Mouse (Mus musculus) left cerebral cortex, postnatal 14 days (tissue): ENCODE measurements around the gene Ubtf. TPM values are rescaled to one million over a fixed set of nuclear protein-coding genes. Genes with fewer than 3 reads are reported as not detected.
"Not testable (repeated sequence)": the region's sequence is repeated elsewhere in the genome, so short reads cannot be mapped to it uniquely, and the experiment has no call there.

Source experiments
- DNase-seq, 2 experiments: peaks; one replicate each; pipeline ENCODE4 v3.0.0; 2021 to 2022; ENCODE audit warnings: low spot score in 2 of 2, mixed read lengths in 1 of 2
- intact Hi-C: fragments of 180-260 bp; cut with DNase I; formaldehyde crosslinking; loops from one replicate; pipeline ENCODE4 v1.15.1; 2025
- total RNA-seq, 2 experiments: library from RNA; stranded (reverse); gene quantifications; 2 replicates each; pipeline ENCODE4 v1.2.3; 2021

Gene Ubtf
- total RNA-seq, 2 experiments from 2014 or later: 104 to 108 TPM

DNA sequence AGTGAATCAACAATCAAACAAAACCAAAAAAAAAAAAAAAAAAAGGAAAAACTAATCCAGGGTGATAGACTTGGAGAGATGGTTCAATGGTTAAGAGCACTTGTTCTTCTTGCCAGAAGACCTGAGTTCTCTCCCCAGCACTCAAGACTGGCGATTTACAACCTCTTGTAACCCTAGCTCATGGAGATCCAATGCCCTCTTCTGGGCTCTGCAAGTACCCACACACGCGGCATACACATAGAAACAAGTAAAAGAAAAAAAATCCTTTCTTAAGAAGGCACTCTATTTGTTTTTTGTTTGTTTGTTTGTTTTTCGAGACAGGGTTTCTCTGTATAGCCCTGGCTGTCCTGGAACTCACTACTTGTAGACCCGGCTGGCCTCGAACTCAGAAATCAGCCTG lies 35.6 kb downstream of the Ubtf start:
- intact Hi-C loops: no loop called here
- no peak for DNase-seq

DNA sequence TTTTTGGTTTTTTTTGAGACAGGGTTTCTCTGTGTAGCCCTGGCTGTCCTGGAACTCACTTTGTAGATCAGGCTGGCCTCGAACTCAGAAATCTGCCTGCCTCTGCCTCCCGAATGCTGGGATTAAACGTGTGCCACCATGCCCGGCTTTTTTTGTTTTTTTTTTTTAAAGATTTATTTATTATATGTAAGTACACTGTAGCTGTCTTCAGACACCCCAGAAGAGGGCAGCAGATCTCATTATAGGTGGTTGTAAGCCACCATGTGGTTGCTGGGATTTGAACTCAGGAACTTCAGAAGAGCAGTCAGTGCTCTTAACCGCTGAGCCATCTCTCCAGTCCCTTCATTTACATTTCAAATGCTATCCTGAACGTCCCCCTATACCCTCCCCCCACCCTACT lies 39.3 kb downstream of the Ubtf start:
- DNase-seq, intact Hi-C loops: not testable (repeated sequence)

DNA sequence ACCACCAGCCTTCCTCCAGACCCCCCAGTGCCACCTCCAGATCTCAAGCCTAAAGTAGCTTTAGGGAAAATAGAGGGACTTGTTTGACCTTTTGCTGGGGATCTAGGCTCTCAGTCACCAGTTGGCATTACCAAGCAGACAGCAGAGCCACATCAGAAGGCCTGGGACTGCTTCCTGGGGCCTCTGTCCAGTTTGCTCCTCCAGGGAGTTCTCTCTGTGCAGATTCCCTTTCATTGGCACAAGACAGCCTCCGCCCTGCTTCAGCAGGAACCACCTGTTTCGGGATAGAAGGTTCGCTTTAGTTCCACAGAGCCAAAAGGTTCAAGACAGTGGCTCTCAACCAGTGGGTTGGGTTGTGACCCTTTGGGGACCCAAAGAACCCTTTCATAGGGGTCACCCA lies 39.9 kb downstream of the Ubtf start:
- intact Hi-C loops: no loop called here
- DNase-seq: no peak

DNA sequence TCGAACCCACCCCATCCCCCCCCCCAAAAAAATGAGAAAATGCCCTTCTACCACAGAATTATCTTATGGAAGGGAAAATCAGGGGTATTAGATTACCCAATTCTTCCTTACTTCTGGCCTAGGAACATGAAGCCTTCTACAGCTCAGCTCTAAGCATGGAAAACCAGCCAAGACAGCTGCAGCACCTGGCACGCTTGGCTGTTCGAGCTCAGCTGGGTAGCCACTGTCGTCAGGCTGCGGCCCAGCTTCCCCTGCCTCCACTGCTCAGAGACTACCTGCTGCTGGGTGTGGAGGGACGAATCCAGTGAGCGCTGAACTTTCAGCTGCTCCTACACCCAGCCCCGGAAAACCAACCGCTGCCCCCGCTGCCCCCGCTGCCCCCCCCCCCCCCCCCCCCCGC lies 41.8 kb downstream of the Ubtf start:
- intact Hi-C loops: no loop called here
- no peak for DNase-seq

DNA sequence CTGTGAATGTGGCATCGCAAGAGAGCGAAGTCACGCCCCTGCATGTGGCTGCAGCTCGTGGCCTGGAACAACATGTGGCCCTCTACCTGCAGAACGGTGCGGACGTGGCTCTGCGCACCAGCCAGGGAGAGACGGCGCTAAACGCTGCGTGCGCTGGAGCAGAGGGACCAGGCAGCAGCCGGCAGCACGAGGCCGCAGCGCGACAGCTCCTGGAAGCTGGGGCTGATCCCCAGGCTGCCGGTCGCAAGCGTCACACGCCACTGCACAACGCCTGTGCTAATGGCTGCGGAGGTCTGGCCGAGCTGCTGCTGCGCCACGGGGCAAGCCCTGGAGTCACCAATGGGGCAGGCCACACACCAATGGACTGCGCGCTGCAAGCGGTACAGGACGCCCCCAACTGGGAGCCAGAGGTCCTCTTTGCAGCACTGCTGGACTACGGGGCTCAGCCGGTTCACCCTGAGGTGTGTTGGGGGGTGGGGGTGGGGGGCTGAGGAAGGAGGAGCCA lies 43.1 kb downstream of the Ubtf start:
- intact Hi-C loops: no loop called here
- DNase-seq: no peak

DNA sequence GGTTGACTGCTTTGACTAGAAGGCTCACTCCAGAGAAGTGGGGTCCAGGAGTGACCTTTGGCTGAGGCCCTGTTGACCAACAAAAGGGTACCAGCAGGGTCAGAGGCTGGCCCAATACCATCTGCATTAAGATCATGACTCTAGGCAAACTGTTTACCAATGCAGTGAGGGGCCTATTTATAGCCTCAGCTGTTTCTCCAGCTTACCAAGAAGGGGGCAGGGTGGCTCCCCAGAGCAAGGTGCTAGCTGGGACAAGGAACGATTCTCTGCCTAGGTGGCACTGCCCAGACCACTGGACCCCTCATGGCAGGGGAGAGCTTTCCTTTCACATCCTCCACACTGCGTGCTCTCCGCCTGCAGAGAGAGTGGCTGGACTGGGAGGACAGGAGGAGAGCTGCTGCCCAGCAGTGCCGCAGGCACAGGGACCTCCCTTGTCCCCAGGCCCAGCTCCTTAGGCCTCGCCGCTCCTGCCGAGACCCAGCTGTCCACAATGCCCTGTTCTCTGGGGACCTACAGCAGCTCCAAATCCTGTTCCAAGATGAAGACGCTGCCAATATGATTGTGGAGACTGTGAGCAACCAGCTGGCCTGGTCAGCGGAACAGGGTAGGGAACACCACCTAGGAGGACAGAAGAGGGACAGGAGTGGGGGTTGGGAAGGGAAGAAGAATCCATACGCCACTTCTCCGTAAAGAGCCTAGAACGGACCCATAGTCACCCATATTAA lies 50.9 kb downstream of the Ubtf start, which contains the start of gene Asb16:
Asb16 (plus strand) TSS at position 224 of the 725 bp plus-strand sequence.
- intact Hi-C loops: loop anchor here (5.0 kb wide), 1 partner anchor 111 kb away; the partner anchor contains the start of gene Tmem101
- no peak for DNase-seq

DNA sequence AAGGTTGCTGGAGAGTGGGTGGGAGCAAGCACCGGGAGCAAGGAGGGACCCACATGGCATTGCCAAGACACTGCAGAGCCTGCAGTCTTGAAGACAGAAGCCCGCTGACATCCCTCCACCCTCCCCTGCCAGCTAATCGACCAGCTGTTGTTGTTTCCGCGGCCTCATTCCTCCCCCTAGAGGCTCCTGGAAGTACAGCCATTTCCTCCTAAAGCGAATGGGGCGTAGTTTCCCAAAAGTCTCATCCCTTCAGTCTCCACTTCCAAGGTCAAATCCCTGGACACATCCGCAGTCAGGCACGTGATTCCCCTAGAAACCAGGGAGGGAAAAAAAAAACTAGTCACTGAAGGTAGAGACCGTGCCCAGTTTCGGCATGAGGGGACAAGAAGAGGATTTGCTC lies 52.1 kb downstream of the Ubtf start:
- intact Hi-C loops: loop anchor here (5.0 kb wide), 1 partner anchor 110 kb away; the partner anchor contains the start of gene Tmem101
- DNase-seq: peak; percentile 70 to 77

DNA sequence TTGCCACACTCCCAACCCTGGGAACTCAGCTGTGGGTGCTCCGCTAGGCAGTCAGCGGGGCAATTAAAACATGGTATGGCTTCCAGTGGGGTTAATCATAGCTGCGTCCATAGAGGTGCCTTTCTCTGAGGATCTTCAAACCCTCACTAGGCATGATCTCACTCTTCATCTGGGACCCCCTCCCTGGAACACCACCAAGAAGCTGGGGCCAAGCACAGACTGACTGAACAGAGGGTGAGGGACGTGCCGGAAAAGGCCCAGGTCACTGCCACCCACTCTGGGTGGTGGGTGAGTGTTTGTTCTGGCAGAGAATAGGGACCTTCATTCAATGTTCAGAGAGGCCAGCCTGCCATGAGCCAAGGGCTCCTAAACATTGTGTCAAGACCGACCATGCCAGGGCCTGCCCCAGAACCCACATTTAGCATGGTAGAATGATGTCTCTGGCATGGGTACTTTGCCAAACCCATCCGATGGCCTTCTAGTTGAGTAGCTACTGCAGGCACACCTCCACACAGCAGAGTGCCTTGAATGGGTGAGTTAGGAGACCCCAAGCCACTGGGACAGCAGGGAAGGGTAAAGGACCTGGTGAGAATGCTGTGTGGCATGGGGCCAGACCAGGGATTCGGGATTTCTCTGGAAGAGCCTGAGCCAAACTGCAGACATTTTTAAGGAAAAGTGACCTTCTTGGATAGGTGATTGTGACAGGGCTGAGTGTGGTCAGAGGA lies 52.7 kb downstream of the Ubtf start:
- DNase-seq: no peak
- intact Hi-C loops: loop anchor here (5.0 kb wide), 1 partner anchor 109 kb away; the partner anchor contains the start of gene Tmem101

DNA sequence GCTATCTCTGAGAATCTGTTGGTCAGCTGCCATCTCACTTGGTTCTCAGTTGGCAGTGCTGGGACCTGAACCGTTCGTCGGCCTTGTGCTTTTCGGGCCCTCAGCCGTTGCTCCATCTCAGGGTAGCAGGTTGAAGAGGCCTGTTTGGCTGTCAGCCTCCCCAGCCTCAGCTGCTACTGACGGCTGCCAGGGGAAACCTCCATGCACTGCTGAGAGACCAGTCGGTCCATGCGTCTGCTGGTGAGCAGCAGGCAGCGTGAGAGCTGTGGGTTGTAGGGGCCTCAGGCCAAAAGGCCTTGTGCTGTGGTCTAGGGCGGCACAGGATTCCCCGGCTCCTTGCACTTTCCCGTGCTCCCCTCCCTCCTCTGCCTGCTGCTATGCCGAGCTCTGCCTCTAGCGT lies 53.7 kb downstream of the Ubtf start:
- intact Hi-C loops: loop anchor here (5.0 kb wide), 1 partner anchor 109 kb away; the partner anchor contains the start of gene Tmem101

DNA sequence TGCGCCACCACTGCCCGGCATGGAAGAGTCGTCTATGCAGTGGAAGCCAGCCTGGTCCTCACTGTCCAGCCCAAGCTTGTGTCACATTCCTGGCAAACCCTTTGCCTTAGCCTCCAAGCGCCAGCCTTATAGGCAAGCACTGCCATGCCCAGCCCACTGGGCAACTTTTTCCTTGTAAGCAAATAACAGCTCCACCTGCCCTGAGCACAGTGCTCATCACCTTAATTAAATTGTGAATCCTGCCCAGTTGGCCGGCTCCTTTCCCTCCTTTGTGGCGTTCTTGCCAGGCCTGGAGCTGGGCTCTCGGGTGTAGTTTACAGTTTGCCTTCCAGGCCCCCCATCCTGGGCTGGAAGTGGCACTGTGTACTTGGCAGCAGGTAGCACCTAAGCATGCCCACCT lies 56.3 kb downstream of the Ubtf start:
- intact Hi-C loops: no loop called here

More for the DNA sequence above, 53.7 kb downstream of the Ubtf start:
- no peak for DNase-seq

DNA sequence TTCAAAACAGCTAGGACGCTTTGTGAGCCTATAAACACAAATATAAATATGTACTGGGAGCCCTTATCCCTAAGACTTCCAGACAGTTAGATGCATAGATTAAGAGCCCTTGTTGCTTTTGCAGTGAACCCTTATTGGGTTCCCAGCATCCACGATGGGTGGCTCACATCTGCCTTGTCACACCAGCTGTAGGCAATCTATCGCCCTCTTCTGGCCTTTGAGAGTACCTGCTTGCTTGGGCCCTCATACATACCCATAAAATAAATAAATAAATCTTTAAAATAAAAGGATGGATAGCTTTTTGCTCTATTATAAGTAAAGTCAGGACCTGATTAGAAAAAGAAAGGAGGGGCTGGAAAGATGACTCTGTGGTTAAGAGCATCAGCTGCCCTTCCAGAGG lies 61.0 kb downstream of the Ubtf start:
- intact Hi-C loops: no loop called here

More for the DNA sequence above, 56.3 kb downstream of the Ubtf start:
- no peak for DNase-seq

DNA sequence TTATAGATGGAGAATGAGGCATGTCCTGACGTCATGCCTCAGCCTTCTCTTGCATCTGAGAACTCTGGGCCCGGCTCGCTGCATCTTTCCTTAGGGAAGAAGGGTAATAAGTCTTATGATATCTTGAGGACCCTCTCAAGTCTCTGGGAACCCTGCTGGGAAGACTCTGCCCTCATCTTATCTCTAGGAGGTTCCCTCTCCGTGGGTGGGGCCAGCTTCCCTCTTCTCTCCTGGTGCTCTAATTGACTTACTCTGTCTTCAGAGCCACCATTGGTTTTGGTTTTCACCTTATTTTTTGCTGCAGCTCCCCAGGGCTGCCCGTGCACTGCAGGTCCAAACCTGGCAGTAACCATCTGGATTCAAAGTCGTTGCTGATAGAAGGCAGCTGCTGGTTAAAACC lies 61.4 kb downstream of the Ubtf start:
- no peak for DNase-seq
- intact Hi-C loops: no loop called here

More for the DNA sequence above, 61.0 kb downstream of the Ubtf start:
- no peak for DNase-seq

DNA sequence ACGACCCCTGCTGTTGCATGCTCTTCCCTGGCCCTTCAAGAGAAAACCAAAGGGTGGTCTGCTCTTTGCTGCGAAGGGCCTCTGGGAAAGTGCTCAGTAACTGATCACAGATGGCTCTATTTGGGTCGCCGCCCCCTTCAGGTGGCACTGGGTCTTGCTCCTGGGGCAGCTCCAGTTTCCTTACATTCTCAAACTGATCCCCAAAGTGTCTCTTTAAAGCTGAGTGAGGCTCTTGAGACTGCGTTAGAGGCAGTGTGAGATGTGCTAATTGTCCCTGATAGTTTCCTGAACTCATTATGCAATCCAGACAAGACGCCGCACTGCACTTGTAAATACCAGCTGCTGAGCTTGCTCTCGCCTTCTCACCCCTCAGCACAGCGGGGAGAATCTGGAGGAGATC lies 62.0 kb downstream of the Ubtf start:
- intact Hi-C loops: no loop called here
- DNase-seq: peak in 1 of 2 experiments; percentile 40

Other genes with a start within 250 kb of the Ubtf start
- 100 to 1,000 TPM; 152 to 155 TPM for gene Mpp2, start 231.2 kb downstream of the Ubtf start, total RNA-seq
- gene Ppy, start 218.4 kb downstream of the Ubtf start, total RNA-seq: not detected
- gene Pyy, start 211.9 kb downstream of the Ubtf start, total RNA-seq: not detected
- gene Nags, start 174.2 kb downstream of the Ubtf start, total RNA-seq: not detected
- gene Tmem101, start 163.3 kb downstream of the Ubtf start, total RNA-seq: 10 to 100 TPM; 27.0 to 30.3 TPM
- 10 to 100 TPM; 60.5 to 65.2 TPM for gene Lsm12, start 134.4 kb downstream of the Ubtf start, total RNA-seq
- gene G6pc3, start 130.1 kb downstream of the Ubtf start, total RNA-seq: 10 to 100 TPM; 45.5 to 49.1 TPM
- gene Hdac5, start 89.6 kb downstream of the Ubtf start, total RNA-seq: 100 to 1,000 TPM; 194 to 197 TPM
- gene BC030867, start 70.9 kb downstream of the Ubtf start, total RNA-seq: under 1 TPM; 0.46 to 0.63 TPM
- gene Asb16, start 51.0 kb downstream of the Ubtf start, total RNA-seq: under 1 TPM; 0.59 to 0.72 TPM
- gene Tmub2, start 34.8 kb downstream of the Ubtf start, total RNA-seq: 10 to 100 TPM; 66.1 to 69.5 TPM
- gene Atxn7l3, start 23.1 kb downstream of the Ubtf start, total RNA-seq: 100 to 1,000 TPM; 180 to 196 TPM
- gene Slc4a1, start 46.5 kb upstream of the Ubtf start, total RNA-seq: 1 to 10 TPM; 1.2 to 1.3 TPM
- 100 to 1,000 TPM; 399 to 416 TPM for gene Rundc3a, start 73.7 kb upstream of the Ubtf start, total RNA-seq
- 10 to 100 TPM; 71.0 to 71.3 TPM for gene Slc25a39, start 88.2 kb upstream of the Ubtf start, total RNA-seq
- gene Grn, start 110.6 kb upstream of the Ubtf start, total RNA-seq: 10 to 100 TPM; 74.3 to 78.5 TPM
- 100 to 1,000 TPM in 1 of 2 experiments, 10 to 100 TPM in 1; 97.3 to 111 TPM for gene Fam171a2, start 127.9 kb upstream of the Ubtf start, total RNA-seq
- 1 to 10 TPM; 2.0 to 3.6 TPM for gene Itga2b, start 150.4 kb upstream of the Ubtf start, total RNA-seq
- gene Gpatch8, start 236.7 kb upstream of the Ubtf start, total RNA-seq: 10 to 100 TPM; 52.1 to 62.1 TPM